Mouse (Mus musculus) intestine, postnatal 0 days (tissue): Measurements from ENCODE around the gene Mest. TPM values are rescaled to one million over a fixed set of nuclear protein-coding genes. Genes with fewer than 3 reads are reported as not detected.

Experiments used
- ATAC-seq: fragments of 200-750 bp; cut with Nextera tagmentation; 2 replicates; pipeline ENCODE4 v1.8.0; 2017; ENCODE audit warnings: mild to moderate bottlenecking, moderate TSS enrichment, moderate library complexity
- H3K27ac ChIP-seq: fragments of 300-500 bp; sonication (generic); 2 replicates; pipeline ENCODE4 v1.5.1; 2014; ENCODE audit warnings: mild to moderate bottlenecking, low read depth, low read length, moderate library complexity
- H3K27me3 ChIP-seq: fragments of 300-500 bp; sonication (generic); replicated peaks from 2 replicates; pipeline ENCODE4 v1.6.1; 2014; ENCODE audit warnings: low read length, mixed read lengths; ENCODE audit not compliant: control insufficient read depth, insufficient read depth
- H3K36me3 ChIP-seq: fragments of 300-500 bp; sonication (generic); 2 replicates; pipeline ENCODE4 v1.6.1; 2014; ENCODE audit warnings: mild to moderate bottlenecking, moderate library complexity; ENCODE audit not compliant: control insufficient read depth, insufficient read depth
- H3K4me1 ChIP-seq: fragments of 300-500 bp; sonication (generic); replicated peaks from 2 replicates; pipeline ENCODE4 v1.6.1; 2014; ENCODE audit warnings: antibody characterized with exemption, low read length, mixed read lengths; ENCODE audit not compliant: control insufficient read depth, insufficient read depth
- H3K4me2 ChIP-seq: fragments of 300-500 bp; sonication (generic); replicated peaks from 2 replicates; pipeline ENCODE4 v1.6.1; 2014; ENCODE audit warnings: low read depth, mild to moderate bottlenecking, moderate library complexity
- H3K4me3 ChIP-seq: fragments of 300-500 bp; sonication (generic); 2 replicates; pipeline ENCODE4 v1.5.1; 2014; ENCODE audit warnings: low read depth, low read length
- H3K9ac ChIP-seq: fragments of 300-500 bp; sonication (generic); 2 replicates; pipeline ENCODE4 v1.6.1; 2014; ENCODE audit warnings: mild to moderate bottlenecking, low read depth, low read length
- H3K9me3 ChIP-seq: fragments of 300-500 bp; sonication (generic); 2 replicates; pipeline ENCODE4 v1.6.1; 2016; ENCODE audit warnings: mixed run types; ENCODE audit not compliant: control insufficient read depth
- CTCF ChIP-seq: sonication (generic); IDR thresholded peaks from 2 replicates; pipeline ENCODE4 v1.5.1; 2016; ENCODE audit warnings: low read depth, mild to moderate bottlenecking, control low read depth, antibody characterized with exemption, moderate library complexity
- WGBS: fragments of 180-500 bp; shearing (Covaris S2); extraction: QIAGEN DNeasy Blood & Tissue Kit; methylation state at CpG from one replicate; pipeline ENCODE4 v1.1.7; 2014; 5-methylcytosine and 5-hydroxymethylcytosine counted together
- polyA plus RNA-seq: library from polyadenylated mRNA; unstranded; fragments of >200 nt; fragmentation: Nextera tagmentation; extraction: Ambion mirVana; gene quantifications from 2 replicates; pipeline ENCODE4 v1.2.1, GENCODE M21; 2015

The Mest gene
- polyA plus RNA-seq, 1 experiment from 2014 or later = 156 TPM

- Histone ChIP-seq H3K4me2 (no peak overlapping the region), H3K36me3 (no peaks in the 10 kb centered on the region), H3K4me3 (no peak overlapping the region), H3K27ac (no peak overlapping the region), H3K27me3 (no peaks in the 10 kb centered on the region), H3K9me3 (no peaks in the 10 kb centered on the region), H3K9ac (no peak overlapping the region), H3K4me1 (no peaks in the 10 kb centered on the region)
- no peak for ATAC-seq
- TF ChIP-seq CTCF = no peak
- WGBS = 44% methylated on average over 6 of the region's 6 CpGs
Measured at GRCm38 (mm10) chr6:30700182-30700581, 23.2 kb upstream of the Mest start.

GRCm38 (mm10) chr6:30702881-30703280 lies 20.5 kb upstream of the Mest start:
- no peak for ATAC-seq
- no peaks in the 10 kb centered on the region for H3K4me1 ChIP-seq
- no peak for TF ChIP-seq CTCF
- H3K27ac ChIP-seq = no peak overlapping the region
- H3K4me2 ChIP-seq = no peak overlapping the region
- no peaks in the 10 kb centered on the region for H3K36me3 ChIP-seq
- no peak overlapping the region for H3K4me3 ChIP-seq
- 90% methylated on average over 6 of the region's 6 CpGs for WGBS
- no peak overlapping the region for H3K9ac ChIP-seq
- no peaks in the 10 kb centered on the region for H3K9me3 ChIP-seq
- H3K27me3 ChIP-seq = no peaks in the 10 kb centered on the region

- no peaks in the 10 kb centered on the region for H3K9me3 ChIP-seq
- no peak overlapping the region for H3K4me2 ChIP-seq
- no peaks in the 10 kb centered on the region for H3K36me3 ChIP-seq
- TF ChIP-seq CTCF = no peak
- no peak overlapping the region for H3K4me3 ChIP-seq
- no peak overlapping the region for H3K27ac ChIP-seq
- no peaks in the 10 kb centered on the region for H3K27me3 ChIP-seq
- H3K4me1 ChIP-seq = no peaks in the 10 kb centered on the region
- no peak for ATAC-seq
- WGBS = 58% methylated on average over 6 of the region's 6 CpGs
- H3K9ac ChIP-seq = no peak overlapping the region
Measured at GRCm38 (mm10) chr6:30703476-30703875, 19.9 kb upstream of the Mest start.

- Histone ChIP-seq H3K27me3 (no peaks in the 10 kb centered on the region), H3K9me3 (no peaks in the 10 kb centered on the region), H3K27ac (no peak overlapping the region), H3K36me3 (no peaks in the 10 kb centered on the region), H3K4me1 (no peaks in the 10 kb centered on the region), H3K9ac (no peak overlapping the region), H3K4me2 (no peak overlapping the region), H3K4me3 (no peak overlapping the region)
- no peak for ATAC-seq
- TF ChIP-seq CTCF = no peak
- WGBS = 65% methylated on average over 9 of the region's 9 CpGs
Measured at GRCm38 (mm10) chr6:30703977-30704602, 19.3 kb upstream of the Mest start.

GRCm38 (mm10) chr6:30709115-30709514 lies 14.2 kb upstream of the Mest start:
- Histone ChIP-seq H3K9me3 (no peaks in the 10 kb centered on the region), H3K36me3 (no peaks in the 10 kb centered on the region), H3K9ac (no peak overlapping the region), H3K4me1 (no peaks in the 10 kb centered on the region), H3K27ac (no peak overlapping the region), H3K4me3 (no peak overlapping the region), H3K27me3 (no peaks in the 10 kb centered on the region), H3K4me2 (no peak overlapping the region)
- 61% methylated on average over 6 of the region's 6 CpGs for WGBS
- TF ChIP-seq CTCF = no peak
- no peak for ATAC-seq

- no peaks in the 10 kb centered on the region for H3K27me3 ChIP-seq
- H3K9me3 ChIP-seq = no peaks in the 10 kb centered on the region
- no peak for ATAC-seq
- H3K4me2 ChIP-seq = no peak overlapping the region
- no peaks in the 10 kb centered on the region for H3K36me3 ChIP-seq
- 58% methylated on average over 25 of the region's 25 CpGs for WGBS
- no peaks in the 10 kb centered on the region for H3K4me1 ChIP-seq
- H3K9ac ChIP-seq = no peak overlapping the region
- H3K4me3 ChIP-seq = no peak overlapping the region
- H3K27ac ChIP-seq = no peak overlapping the region
- no peak for TF ChIP-seq CTCF
Measured at GRCm38 (mm10) chr6:30710371-30711364, 12.7 kb upstream of the Mest start.
